Mouse (Mus musculus) neural tube, postnatal 0 days (tissue): Measurements from ENCODE around the gene Calr. TPM values are rescaled to one million over a fixed set of nuclear protein-coding genes. Genes with fewer than 3 reads are reported as not detected.

Source experiments
- microRNA-seq: library from miRNA; unstranded; fragments of <30 nt; microRNA quantifications from one replicate; pipeline ENCODE4, GENCODE M21; 2016
- polyA plus RNA-seq: library from polyadenylated mRNA; unstranded; fragments of >200 nt; fragmentation: Nextera tagmentation; extraction: Ambion mirVana; gene quantifications from 2 replicates; pipeline ENCODE4 v1.2.1, GENCODE M21; 2015

The Calr gene
- 450 and 531 TPM in 2 replicates for polyA plus RNA-seq

GRCm38 (mm10) chr8:84846722-84847572 is at the start of gene Calr:
Gene Calr (minus strand): TSS chr8:84846934.

DNA sequence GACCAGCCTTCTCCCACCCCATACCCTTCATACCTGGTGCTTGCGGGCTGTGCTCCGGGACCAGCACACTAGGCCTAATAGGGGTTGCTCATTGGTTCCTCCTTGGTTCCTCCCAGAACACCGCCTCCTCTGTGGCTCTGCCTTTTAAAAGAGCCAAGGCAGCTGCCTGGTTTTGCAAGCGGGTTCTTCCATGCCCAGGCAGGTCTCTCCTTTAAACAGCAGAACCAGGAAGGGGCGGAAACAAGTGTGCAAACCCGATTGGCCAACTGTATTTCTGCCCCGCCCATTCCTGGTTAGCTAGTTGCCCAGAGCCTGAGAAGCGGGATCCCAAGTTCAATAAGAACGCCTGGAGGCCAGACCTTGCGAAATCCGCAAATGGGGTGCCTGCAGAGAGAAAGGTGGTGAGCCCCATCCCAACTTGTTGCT is 47.0 kb upstream of the Calr start, which contains the start of gene Gcdh:
Gene Gcdh, minus strand, starts transcription at position 213 of the 426 bp plus-strand sequence.

DNA sequence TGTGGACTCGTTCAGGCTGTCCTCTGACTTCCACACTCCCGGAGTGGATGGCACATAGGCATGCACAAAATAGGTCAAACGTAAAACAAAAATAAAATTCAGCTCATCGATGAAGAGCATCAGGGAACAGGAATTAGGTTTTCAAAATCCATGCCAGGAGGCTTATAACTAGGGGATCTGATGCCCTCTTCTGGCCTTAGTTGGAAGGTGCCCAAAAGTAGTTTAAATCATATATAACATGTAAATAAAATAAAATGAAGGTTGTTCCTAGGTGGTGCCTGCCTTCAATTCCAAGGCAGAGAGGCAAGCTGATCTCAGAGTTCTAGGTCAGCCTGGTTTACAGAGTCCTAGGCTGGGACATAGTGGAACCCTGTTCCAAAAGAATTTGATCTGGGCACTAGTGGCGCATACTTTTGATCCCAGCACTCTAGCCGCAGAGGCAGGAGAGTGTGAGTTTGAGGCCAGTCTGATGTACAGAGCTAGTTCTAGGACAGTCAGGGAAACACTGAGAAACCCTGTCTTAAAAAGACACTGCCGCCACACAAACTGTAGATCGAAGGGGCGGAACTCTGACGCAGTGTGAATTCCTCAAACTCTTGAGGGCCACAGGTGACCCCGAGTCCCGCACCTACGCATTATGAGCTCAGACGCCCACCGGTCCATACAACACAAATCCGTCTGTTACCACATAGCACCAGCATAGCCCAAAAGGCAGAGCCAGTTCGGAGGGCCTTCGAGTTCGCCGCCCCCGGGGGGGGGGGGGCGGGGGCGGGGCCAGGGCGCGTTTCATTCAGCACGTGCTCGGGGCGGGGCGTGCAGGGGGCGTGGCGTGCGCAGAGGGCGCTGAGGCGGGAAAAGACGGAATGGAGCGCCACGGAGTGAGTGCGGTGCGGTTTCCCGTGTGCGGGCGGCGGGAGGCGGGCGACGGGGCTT is 24.9 kb upstream of the Calr start, which contains the start of gene Syce2:
Gene Syce2, plus strand, starts transcription at position 736 of the 933 bp plus-strand sequence.

DNA sequence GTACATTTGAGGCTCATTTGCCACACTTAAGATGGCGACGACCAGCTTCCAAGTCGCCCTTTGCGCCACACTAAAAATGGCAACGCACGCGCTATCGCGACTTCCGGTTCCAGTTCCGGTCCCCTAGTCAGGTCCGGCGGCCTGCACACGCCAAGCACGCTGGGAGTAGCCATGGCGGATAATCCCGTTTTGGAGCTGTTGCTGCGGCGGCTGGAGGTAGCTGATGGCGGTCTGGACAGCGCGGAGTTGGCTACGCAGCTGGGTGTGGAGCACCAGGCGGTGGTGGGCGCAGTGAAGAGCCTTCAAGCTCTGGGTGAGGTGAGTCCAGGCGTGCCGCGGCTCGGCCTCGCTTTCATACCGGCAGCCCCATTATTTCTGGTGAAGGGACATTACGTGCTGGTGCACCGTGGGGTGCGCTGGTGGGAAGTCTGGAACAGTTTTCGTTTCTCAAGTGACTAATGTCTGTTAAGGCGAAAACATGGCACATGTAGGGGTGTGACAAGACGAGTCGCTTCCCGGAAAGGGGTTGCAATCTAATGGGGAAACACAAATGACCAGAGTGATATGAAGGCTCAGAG is 10.2 kb upstream of the Calr start, which contains the start of gene Farsa:
Gene Farsa, plus strand, starts transcription at position 126 of the 578 bp plus-strand sequence.

GRCm38 (mm10) chr8:84840248-84840999 is 6.3 kb downstream of the Calr start, which contains the start of gene Rad23a:
Gene Rad23a (minus strand): TSS chr8:84840665.

GRCm38 (mm10) chr8:84831490-84831889 is 15.2 kb downstream of the Calr start, which contains the start of gene Gadd45gip1:
Gene Gadd45gip1 (plus strand): TSS chr8:84831522.

DNA sequence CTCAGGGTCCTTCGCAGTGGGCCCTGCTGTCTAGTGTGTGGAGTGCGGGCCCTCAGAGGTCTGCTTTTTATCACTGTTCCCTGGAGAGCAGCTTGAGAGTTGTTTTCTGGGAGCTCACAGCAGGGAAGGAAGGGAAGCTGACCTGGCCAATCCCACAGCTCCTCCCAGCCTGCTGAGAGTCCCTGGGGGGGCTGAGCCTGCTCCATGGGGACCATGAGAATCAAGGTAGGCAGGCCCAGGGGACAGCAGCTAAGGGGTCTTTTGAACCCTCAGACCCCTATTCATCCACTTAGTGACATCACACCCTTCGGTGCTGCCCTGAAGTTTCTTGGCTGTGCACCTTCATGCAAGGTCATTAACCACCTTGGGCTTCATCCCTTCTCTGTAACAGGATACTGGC is 24.0 kb downstream of the Calr start, which contains the start of gene Dand5:
Gene Dand5, minus strand, starts transcription at position 101 of the 400 bp plus-strand sequence.

DNA sequence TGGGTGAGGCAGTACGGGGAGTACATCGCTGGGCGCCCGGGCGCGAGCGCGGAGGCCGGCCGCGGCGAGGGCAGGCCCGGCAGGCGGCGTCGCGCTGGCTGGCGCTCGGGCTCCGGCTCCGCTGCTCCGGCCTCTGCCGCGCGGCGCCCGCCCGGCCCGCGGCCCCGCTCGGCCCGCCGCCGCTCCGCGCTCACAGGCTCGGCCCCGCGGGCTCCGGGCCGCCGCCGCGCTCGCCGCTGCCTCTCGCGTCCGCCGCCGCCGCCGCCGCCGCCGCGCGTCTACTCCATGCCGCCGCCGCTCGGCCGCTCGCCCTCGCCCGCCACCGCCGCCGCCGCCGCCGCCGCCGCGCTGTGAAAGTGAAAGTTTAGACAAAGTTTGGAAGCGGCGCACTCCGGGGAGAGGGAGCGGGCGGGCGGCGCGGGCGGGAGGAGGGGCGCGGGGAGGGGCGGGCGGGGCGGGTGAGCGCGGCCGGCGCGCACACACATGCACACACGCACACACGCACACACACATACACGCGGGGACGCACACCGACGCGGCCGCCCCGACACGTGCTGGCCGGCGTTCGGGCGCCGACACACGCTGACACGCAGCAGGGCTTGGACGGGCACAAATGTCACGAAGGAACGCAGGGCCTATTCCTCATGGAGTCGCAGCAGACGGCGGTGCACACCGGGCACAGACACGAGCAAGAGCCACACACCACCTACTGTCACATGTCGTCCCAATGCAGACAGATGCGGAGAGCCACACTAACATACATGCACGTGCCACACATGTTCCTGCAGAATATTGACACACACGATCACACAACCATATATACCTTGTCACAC is 46.5 kb downstream of the Calr start, which contains the start of gene Nfix:
Gene Nfix, minus strand, starts transcription at position 346 of the 833 bp plus-strand sequence.

Small RNAs within 50 kb of the gene (microRNA-seq; reads per million reads assigned to microRNA genes)
- gene Mir7069, result 2.0 reads per million

Other genes starting within 250 kb of the Calr start
- 20.6 and 21.8 TPM in 2 replicates for gene Ier2, start 184.1 kb downstream of the Calr start, polyA plus RNA-seq
- 66.6 and 67.6 TPM in 2 replicates for gene Trmt1, start 160.6 kb downstream of the Calr start, polyA plus RNA-seq
- 11.8 and 14.3 TPM in 2 replicates for gene Nacc1, start 159.1 kb downstream of the Calr start, polyA plus RNA-seq
- 3.7 and 4.8 TPM in 2 replicates for gene Lyl1, start 145.5 kb downstream of the Calr start, polyA plus RNA-seq
- 0.57 and 1.4 TPM in 2 replicates for gene G430095P16Rik, start 123.9 kb downstream of the Calr start, polyA plus RNA-seq
- 72.8 and 75.0 TPM in 2 replicates for gene Nfix, start 46.6 kb downstream of the Calr start, polyA plus RNA-seq
- 15.3 TPM in 2 replicates for gene Dand5, start 24.1 kb downstream of the Calr start, polyA plus RNA-seq
- 47.5 and 50.9 TPM in 2 replicates for gene Gadd45gip1, start 15.4 kb downstream of the Calr start, polyA plus RNA-seq
- 96.2 and 103 TPM in 2 replicates for gene Rad23a, start 6.3 kb downstream of the Calr start, polyA plus RNA-seq
- gene Farsa, start 10.1 kb upstream of the Calr start, polyA plus RNA-seq, result 81.3 and 92.5 TPM in 2 replicates
- gene Syce2, start 25.2 kb upstream of the Calr start, polyA plus RNA-seq, result 57.4 and 59.5 TPM in 2 replicates
- 39.3 and 46.9 TPM in 2 replicates for gene Gcdh, start 47.0 kb upstream of the Calr start, polyA plus RNA-seq
- gene Klf1, start 55.0 kb upstream of the Calr start, polyA plus RNA-seq, result 0.32 and 0.45 TPM in 2 replicates
- gene Dnase2a, start 61.6 kb upstream of the Calr start, polyA plus RNA-seq, result 8.1 and 8.6 TPM in 2 replicates
- 66.1 and 78.5 TPM in 2 replicates for gene Mast1, start 90.4 kb upstream of the Calr start, polyA plus RNA-seq
- gene Rtbdn, start 100.1 kb upstream of the Calr start, polyA plus RNA-seq, result 3.0 and 4.9 TPM in 2 replicates
- not detected in 2 replicates for gene Gm49661, start 122.5 kb upstream of the Calr start, polyA plus RNA-seq
- gene Prdx2, start 122.7 kb upstream of the Calr start, polyA plus RNA-seq, result 803 and 820 TPM in 2 replicates
- gene Rnaseh2a, start 122.8 kb upstream of the Calr start, polyA plus RNA-seq, result 52.7 and 61.5 TPM in 2 replicates
- gene Junb, start 131.8 kb upstream of the Calr start, polyA plus RNA-seq, result 8.8 and 9.0 TPM in 2 replicates
- gene Hook2, start 143.7 kb upstream of the Calr start, polyA plus RNA-seq, result 24.5 and 30.2 TPM in 2 replicates
- 0.19 TPM in 1 of 2 replicates, not detected in the other for gene Best2, start 167.6 kb upstream of the Calr start, polyA plus RNA-seq
- gene Asna1, start 178.3 kb upstream of the Calr start, polyA plus RNA-seq, result 139 and 141 TPM in 2 replicates
- 157 and 167 TPM in 2 replicates for gene Trir, start 179.9 kb upstream of the Calr start, polyA plus RNA-seq
- gene Tnpo2, start 190.0 kb upstream of the Calr start, polyA plus RNA-seq, result 45.5 and 47.6 TPM in 2 replicates
- gene Fbxw9, start 213.1 kb upstream of the Calr start, polyA plus RNA-seq, result 66.7 and 79.1 TPM in 2 replicates
- gene Gm5741, start 221.0 kb upstream of the Calr start, polyA plus RNA-seq, result not detected in 2 replicates
- gene Dhps, start 224.8 kb upstream of the Calr start, polyA plus RNA-seq, result 131 and 132 TPM in 2 replicates
- 127 and 135 TPM in 2 replicates for gene Wdr83os, start 233.8 kb upstream of the Calr start, polyA plus RNA-seq
- gene Wdr83, start 234.4 kb upstream of the Calr start, polyA plus RNA-seq, result 34.8 and 42.5 TPM in 2 replicates
- 20.5 and 24.7 TPM in 2 replicates for gene Man2b1, start 236.3 kb upstream of the Calr start, polyA plus RNA-seq